Mouse (Mus musculus): ENCODE data around the gene Dnmt3a. TPM values are rescaled to one million over a fixed set of nuclear protein-coding genes. Genes with fewer than 3 reads are reported as not detected.

Dnmt3a gene
- polyA plus RNA-seq, 1 experiment from 2014 or later: 126 TPM

DNA sequence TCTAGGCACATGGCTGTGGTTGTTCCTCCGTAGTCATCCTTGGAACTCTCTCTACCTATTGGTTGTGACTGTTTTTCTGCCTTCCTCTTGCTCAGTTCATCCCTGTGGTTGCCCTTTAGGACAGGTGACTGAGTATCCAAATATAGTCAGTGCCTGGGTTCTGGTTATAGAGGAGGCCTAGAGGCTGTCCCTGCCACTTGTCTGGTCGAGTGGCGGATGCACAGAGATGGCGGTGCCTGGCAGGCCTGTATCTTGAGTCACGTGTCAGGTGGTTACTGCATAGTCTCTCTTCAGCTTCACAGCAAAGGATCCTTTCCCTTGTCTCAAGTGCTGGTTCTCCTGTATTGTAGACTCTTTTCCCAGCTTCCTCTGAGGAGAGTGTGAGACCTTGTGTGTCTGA is 22.0 kb downstream of the Dnmt3a start:
- Histone ChIP-seq H3K27ac (no peak overlapping the region), H3K4me3 (no peak overlapping the region), H3K9ac (no peak overlapping the region), H3K9me3 (no peaks in the 10 kb centered on the region), H3K36me3 (no peaks in the 10 kb centered on the region), H3K4me2 (no peak overlapping the region), H3K27me3 (no peaks in the 10 kb centered on the region), H3K4me1 (replicated peaks) (peaks cover 22% of the 10 kb centered on the region)
- ATAC-seq (ENCODE audit: low FRiP score): no peak
- 93% methylated on average over 5 of the region's 5 CpGs for WGBS

DNA sequence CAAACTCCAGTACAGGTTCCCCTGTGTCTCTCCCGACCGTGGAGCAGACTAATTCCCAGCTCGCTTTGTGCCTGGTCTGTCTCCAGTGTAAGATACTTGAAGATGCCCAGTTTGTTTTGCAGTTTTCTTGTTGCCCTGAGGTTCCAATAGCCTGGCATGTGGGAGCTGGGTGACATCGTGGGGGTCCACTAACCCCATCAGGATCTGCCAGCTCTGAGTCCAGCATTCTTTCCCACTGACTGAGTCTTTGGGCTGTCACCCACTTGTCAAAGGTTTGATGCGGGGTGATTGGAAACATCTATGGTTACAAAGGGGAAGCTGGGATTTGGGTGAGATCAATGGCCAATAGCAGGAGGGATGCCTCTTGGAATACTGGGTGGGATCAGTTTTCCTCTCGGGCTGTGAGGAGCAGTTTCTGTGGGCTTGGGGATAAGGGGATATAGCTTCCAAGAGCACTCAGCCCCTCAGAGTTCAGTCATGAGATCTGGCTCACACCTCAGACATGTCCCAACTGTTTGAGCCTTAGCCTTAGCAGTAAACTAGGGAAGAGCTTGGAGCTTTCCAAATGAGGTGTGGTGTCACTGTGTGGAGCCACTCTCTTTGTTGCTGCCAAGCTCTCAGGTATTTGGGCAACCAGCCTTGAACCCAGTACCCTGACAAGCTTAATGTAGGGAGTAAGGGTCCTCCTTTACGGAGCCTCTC is 27.4 kb downstream of the Dnmt3a start:
- Histone ChIP-seq H3K4me2 (peak overlapping the region; percentile 44), H3K9me3 (no peaks in the 10 kb centered on the region), H3K27me3 (no peaks in the 10 kb centered on the region), H3K27ac (peak overlapping the region; percentile 83), H3K9ac (no peak overlapping the region; the same call in 1 of the 2 replicates), H3K4me1 (replicated peaks) (peaks cover 42% of the 10 kb centered on the region), H3K4me3 (no peak overlapping the region), H3K36me3 (peaks cover 25% of the 10 kb centered on the region)
- 57% methylated on average over 7 of the region's 7 CpGs for WGBS
- ATAC-seq (ENCODE audit: low FRiP score): no peak

DNA sequence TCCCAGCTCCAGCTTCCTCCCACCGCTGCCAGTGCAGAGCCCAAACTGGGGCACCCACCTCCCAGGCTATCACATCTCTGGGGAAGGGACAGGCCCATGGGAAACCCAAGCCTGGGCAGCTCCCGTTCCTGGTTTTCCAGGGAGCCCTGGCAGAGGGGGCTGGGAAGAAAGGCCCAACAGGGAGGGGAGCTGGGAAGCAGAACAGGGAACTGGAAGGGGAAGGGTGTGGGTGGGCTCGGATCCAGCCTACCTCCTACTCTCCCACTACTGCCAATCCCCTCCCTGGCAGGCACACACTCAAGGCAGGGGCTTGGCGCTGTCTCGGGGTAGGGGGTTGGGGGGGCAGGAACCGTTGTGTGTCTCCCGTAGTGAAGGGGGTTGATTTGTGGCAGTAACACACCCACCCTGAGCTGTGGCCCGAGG is 28.1 kb downstream of the Dnmt3a start:
- WGBS: 5% methylated on average over 7 of the region's 8 CpGs
- Histone ChIP-seq H3K36me3 (peaks cover 31% of the 10 kb centered on the region), H3K9ac (peak overlapping the region; percentile 60), H3K9me3 (no peaks in the 10 kb centered on the region), H3K4me1 (replicated peaks) (peaks cover 42% of the 10 kb centered on the region), H3K27me3 (no peaks in the 10 kb centered on the region), H3K4me3 (no peak overlapping the region), H3K27ac (peak overlapping the region; percentile 83), H3K4me2 (peak overlapping the region; percentile 44)
- ATAC-seq (ENCODE audit: low FRiP score): peak; percentile 78

DNA sequence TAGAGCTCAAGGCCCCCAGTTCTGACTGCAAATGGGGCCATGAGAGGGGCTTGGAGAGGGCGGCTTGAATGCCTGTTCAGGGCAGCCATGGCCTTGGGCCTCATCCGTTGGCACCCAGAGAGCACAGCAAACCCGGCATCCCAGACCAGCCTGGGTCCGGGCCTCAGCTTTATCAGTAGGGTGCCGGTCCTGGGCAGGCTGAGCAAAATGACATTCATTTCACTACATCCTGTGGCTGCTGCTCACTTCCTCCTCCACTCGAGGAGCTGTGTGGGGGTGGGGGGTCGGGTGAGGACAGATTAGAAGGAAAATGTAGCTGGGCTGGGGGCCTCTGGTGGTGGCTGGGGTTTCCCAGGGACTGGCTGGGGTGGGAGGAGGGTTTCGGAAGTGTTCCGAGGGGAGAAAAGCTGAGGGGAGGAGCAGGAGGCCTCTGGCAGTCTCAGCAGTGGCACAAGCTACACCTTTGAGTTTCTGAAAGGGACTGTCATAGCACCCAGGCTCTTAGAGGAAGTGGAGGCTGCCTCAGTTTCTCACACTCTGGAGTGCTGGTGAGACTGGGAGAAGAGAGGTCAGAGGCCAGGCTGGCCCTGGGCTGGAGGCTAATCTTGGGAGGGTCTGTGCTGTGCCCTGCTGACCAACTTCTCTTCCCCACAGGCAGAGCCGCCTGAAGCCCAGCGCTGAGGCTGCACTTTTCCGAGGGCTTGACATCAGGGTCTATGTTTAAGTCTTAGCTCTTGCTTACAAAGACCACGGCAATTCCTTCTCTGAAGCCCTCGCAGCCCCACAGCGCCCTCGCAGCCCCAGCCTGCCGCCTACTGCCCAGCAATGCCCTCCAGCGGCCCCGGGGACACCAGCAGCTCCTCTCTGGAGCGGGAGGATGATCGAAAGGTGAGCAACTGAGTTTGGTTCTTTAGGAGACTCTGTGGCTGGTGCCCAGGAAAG is 28.8 kb downstream of the Dnmt3a start:
- Histone ChIP-seq H3K9ac (peak overlapping the region; percentile 60), H3K4me3 (no peak overlapping the region), H3K4me2 (peak overlapping the region; percentile 44), H3K4me1 (replicated peaks) (peaks cover 45% of the 10 kb centered on the region), H3K9me3 (no peaks in the 10 kb centered on the region), H3K27ac (peak overlapping the region; percentile 83), H3K36me3 (peaks cover 39% of the 10 kb centered on the region), H3K27me3 (no peaks in the 10 kb centered on the region)
- ATAC-seq (ENCODE audit: low FRiP score): peak; percentile 77
- 12% methylated on average over 21 of the region's 21 CpGs for WGBS

DNA sequence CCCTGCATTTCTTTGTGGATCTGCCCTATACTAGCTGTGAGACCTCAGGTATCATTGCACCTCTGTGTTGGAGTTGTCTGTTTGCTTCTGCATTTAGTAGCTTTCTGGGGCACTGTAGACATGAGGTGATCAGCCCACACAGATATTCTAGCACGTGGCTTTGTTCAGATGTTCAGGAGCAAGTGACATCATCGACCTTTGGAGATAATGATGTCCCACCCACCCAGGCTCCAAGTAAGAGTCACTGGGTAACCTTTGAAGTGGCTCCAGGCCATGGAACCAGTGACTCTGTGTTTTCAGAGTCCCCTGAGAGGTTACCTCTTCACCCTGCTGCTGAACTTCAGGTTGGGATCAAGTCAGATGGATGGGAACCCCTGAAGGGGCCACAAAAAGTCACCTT is 29.8 kb downstream of the Dnmt3a start:
- Histone ChIP-seq H3K9ac (no peak overlapping the region; the same call in 1 of the 2 replicates), H3K36me3 (peaks cover 47% of the 10 kb centered on the region), H3K9me3 (no peaks in the 10 kb centered on the region), H3K27ac (no peak overlapping the region), H3K27me3 (no peaks in the 10 kb centered on the region), H3K4me2 (no peak overlapping the region), H3K4me3 (no peak overlapping the region), H3K4me1 (replicated peaks) (peaks cover 45% of the 10 kb centered on the region)
- no peak for ATAC-seq (ENCODE audit: low FRiP score)
- WGBS: 82% methylated on average over 2 of the region's 2 CpGs

DNA sequence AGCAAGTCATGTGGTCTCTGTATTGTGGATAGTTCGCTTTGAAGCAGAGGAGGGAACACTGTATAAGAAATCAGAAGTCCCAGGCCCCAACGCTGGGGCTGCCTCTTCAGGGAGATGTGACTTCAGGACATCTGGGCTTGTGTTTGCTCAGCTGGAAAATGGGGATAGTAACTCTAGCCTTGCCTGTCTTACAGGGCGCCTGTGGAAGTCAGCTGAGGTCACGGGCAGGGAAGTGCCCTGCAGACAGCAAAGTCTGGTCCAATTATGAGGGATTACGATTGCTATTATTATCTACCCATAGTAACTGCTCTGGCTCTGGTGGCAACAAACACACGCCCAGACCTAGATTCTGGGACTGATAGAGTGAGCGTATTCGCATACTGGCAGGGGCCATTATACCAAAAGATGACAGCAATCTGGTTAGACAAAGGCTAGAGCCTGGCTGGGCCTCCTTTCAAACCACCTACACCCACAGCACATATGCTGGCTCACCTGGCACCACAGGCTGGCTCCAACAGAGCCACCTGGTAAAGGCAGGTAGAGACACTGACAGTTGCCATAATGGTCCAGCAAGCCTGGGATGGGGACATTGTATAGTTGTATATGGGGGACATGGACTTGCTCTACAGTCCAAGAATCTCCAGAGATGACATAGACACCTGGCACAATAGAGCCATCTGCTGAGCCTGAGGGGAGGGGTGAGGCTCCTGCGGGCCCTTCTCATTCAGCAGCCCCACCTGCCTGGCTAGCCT is 31.4 kb downstream of the Dnmt3a start:
- H3K27ac ChIP-seq: no peak overlapping the region
- peaks cover 45% of the 10 kb centered on the region for H3K4me1 ChIP-seq (replicated peaks)
- H3K9me3 ChIP-seq: no peaks in the 10 kb centered on the region
- H3K4me2 ChIP-seq: no peak overlapping the region
- no peak overlapping the region for H3K9ac ChIP-seq
- 69% methylated on average over 9 of the region's 9 CpGs for WGBS
- no peak for ATAC-seq (ENCODE audit: low FRiP score)
- H3K27me3 ChIP-seq: no peaks in the 10 kb centered on the region
- no peak overlapping the region for H3K4me3 ChIP-seq
- H3K36me3 ChIP-seq: peaks cover 56% of the 10 kb centered on the region

DNA sequence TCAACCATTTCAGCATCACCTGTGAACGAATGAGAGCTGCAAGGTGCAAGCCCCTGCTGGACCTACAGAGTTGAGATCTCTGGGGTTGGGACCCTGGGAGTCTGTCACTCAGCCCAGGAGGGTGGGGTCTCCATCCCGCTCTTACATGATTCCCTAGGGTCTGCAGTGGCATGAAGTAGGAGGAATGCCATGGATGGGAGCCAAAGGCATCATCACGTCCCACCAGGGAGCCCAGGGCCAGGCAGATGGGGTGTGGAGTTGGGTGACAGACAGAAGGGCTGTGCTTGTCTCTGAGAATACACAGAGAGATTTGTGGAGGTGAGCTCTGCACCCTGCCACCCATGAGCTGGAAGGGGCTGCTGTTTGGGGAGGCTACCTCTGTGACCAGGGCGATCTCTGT is 32.2 kb downstream of the Dnmt3a start:
- Histone ChIP-seq H3K27ac (no peak overlapping the region), H3K4me2 (no peak overlapping the region), H3K4me3 (no peak overlapping the region), H3K27me3 (no peaks in the 10 kb centered on the region), H3K9me3 (no peaks in the 10 kb centered on the region), H3K36me3 (peaks cover 56% of the 10 kb centered on the region), H3K4me1 (replicated peaks) (peaks cover 43% of the 10 kb centered on the region), H3K9ac (no peak overlapping the region)
- no peak for ATAC-seq (ENCODE audit: low FRiP score)
- WGBS: 78% methylated on average over 4 of the region's 4 CpGs

DNA sequence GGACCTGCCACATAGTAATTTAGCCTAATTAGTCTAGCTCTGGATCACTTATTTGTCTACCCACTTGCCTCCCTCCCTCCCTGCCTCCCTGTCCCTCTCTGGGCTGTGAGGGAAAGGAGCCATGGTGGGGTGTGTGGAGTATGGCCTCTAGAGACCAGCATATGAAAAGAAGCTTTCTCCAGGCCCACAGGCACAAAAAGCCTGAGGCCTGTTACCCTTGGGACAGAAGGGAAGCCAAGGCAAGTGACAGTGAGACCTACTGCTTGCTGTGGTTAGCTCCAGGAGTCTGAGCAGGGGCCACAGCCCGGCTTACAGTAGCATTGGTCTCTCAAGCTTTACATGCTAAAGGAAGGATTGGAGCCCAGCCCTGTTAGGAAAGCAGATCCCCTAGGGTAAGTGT is 33.9 kb downstream of the Dnmt3a start:
- Histone ChIP-seq H3K4me3 (no peak overlapping the region), H3K4me1 (replicated peaks) (peaks cover 43% of the 10 kb centered on the region), H3K27ac (0 out of 2 replicates have a peak overlapping the region, but pooled peaks have one; percentile 3), H3K27me3 (no peaks in the 10 kb centered on the region), H3K9me3 (no peaks in the 10 kb centered on the region), H3K36me3 (peaks cover 59% of the 10 kb centered on the region), H3K4me2 (no peak overlapping the region), H3K9ac (no peak overlapping the region)
- 88% methylated on average over 1 of the region's 1 CpGs for WGBS
- no peak for ATAC-seq (ENCODE audit: low FRiP score)

DNA sequence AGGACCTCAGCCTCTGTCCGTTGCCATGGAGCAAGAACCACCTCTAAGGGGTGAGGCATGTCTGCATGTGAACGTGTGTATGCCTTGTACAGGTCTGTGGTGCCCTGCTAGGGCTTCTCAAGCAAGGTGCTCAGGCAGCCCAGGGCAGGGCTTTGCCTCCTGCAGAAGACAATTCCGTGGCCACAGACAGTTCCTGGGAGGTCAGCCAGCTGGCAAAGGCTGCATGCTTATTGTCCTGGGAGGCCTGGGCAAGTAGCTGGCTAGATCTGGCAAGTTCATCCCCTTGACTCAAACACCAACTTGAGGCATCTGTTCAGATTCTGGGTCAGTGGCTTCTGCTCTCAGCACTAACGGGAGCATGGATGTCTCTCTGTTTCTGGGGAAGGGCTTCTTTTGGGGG is 35.3 kb downstream of the Dnmt3a start:
- Histone ChIP-seq H3K4me3 (no peak overlapping the region), H3K9me3 (no peaks in the 10 kb centered on the region), H3K9ac (no peak overlapping the region), H3K4me2 (no peak overlapping the region), H3K4me1 (replicated peaks) (peaks cover 32% of the 10 kb centered on the region), H3K36me3 (peaks cover 61% of the 10 kb centered on the region), H3K27ac (no peak overlapping the region), H3K27me3 (no peaks in the 10 kb centered on the region)
- 69% methylated on average over 4 of the region's 4 CpGs for WGBS
- ATAC-seq (ENCODE audit: low FRiP score): no peak

DNA sequence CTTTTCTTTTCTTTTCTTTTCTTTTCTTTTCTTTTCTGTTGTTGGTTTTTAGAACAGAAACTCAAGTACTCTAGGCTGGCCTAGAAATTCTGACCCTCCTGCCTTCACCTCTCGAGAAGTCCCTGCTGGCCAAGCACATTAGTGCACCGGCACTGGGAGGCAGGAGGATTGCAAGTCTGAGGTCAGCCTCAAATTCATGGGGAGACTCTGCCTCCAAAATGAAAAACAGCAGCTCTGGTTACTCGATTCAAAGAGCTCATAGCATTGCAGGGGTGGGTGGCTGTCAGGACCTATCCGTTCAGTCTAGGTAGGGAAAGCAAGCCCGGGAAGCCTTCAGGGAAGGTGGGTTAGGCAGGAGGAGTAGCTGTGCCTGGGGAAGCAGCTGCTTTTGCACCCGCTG is 37.0 kb downstream of the Dnmt3a start:
- no peak for ATAC-seq (ENCODE audit: low FRiP score)
- H3K4me2 ChIP-seq: no peak overlapping the region

DNA sequence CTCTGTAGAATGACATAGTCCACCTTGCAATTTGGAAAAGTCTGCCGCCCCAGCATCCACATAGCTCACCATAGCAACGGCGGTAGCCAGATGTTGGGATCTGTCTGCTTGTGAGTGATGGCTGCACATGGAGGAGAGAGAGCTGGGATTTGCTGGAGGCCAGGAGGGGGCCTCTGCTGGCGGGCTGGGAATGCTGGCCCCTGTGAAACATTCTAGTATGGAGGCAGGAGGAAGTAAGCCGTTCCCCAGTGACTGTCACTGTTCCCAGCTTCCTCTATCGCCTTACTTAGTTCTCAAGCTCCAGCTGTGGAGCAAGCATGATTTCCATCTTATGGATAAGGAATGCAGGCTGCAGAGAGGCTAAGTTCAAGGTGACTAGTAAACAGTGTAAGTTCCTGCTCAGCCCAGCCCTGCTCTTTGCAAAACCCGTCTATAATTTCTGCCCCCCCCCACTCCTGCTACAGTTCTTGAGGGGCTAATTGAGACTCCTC is 37.6 kb downstream of the Dnmt3a start:
- Histone ChIP-seq H3K4me1 (replicated peaks) (peaks cover 24% of the 10 kb centered on the region), H3K9ac (no peak overlapping the region), H3K36me3 (peaks cover 40% of the 10 kb centered on the region), H3K27me3 (no peaks in the 10 kb centered on the region), H3K27ac (peak overlapping the region; percentile 70), H3K9me3 (no peaks in the 10 kb centered on the region), H3K4me3 (no peak overlapping the region), H3K4me2 (no peak overlapping the region)
- 11% methylated on average over 7 of the region's 7 CpGs for WGBS
- ATAC-seq (ENCODE audit: low FRiP score): peak; percentile 53

More for the DNA sequence above, 37.0 kb downstream of the Dnmt3a start:
- Histone ChIP-seq H3K9ac (peak overlapping the region; percentile 49; the same call in 1 of the 2 replicates), H3K27me3 (no peaks in the 10 kb centered on the region), H3K27ac (peak overlapping the region; percentile 70), H3K4me1 (replicated peaks) (peaks cover 27% of the 10 kb centered on the region), H3K36me3 (peaks cover 46% of the 10 kb centered on the region), H3K9me3 (no peaks in the 10 kb centered on the region), H3K4me3 (no peak overlapping the region)
- 38% methylated on average over 6 of the region's 6 CpGs for WGBS

DNA sequence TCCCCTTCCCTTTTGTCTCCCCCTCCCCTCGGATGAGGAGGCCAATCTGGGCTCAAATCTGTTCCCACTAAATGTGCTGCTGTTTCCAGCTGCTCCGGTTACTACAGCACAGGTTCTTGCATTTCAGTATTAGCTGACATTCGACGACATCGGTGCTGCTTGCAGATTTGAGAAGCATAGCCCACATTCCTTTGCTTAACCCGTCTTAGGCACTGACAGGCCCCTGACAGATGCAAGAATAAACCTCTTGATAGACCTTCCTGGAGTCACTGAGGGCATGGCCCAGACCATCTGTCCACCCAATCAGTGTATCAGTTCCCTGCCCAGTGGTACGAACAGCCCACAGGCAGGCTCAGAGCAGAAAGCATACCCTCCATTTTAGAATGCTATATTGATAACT is 38.1 kb downstream of the Dnmt3a start:
- Histone ChIP-seq H3K4me2 (no peak overlapping the region), H3K9me3 (no peaks in the 10 kb centered on the region), H3K27me3 (no peaks in the 10 kb centered on the region), H3K9ac (no peak overlapping the region), H3K4me1 (replicated peaks) (peaks cover 24% of the 10 kb centered on the region), H3K27ac (peak overlapping the region; percentile 70), H3K4me3 (no peak overlapping the region), H3K36me3 (peaks cover 35% of the 10 kb centered on the region)
- peak; percentile 11; the same call in 1 of the 2 replicates for ATAC-seq (ENCODE audit: low FRiP score)
- 30% methylated on average over 7 of the region's 7 CpGs for WGBS
